Mouse (Mus musculus) neural tube, embryonic 12.5 days (tissue): ENCODE data around the gene Mogat2. TPM values are rescaled to one million over a fixed set of nuclear protein-coding genes. Genes with fewer than 3 reads are reported as not detected.

ENCODE experiments used
- ATAC-seq: fragments of 200-750 bp; cut with Nextera tagmentation; 2 replicates; pipeline ENCODE4 v1.8.0; 2017; ENCODE audit warnings: low read depth, mild to moderate bottlenecking, moderate TSS enrichment, moderate library complexity; ENCODE audit not compliant: low FRiP score
- H3K27ac ChIP-seq: fragments of 300-500 bp; sonication (generic); 2 replicates; pipeline ENCODE4 v1.5.1; 2016
- H3K27me3 ChIP-seq: fragments of 300-500 bp; sonication (generic); replicated peaks from 2 replicates; pipeline ENCODE4 v1.6.1; 2016; ENCODE audit warnings: mild to moderate bottlenecking
- H3K36me3 ChIP-seq: fragments of 300-500 bp; sonication (generic); 2 replicates; pipeline ENCODE4 v1.6.1; 2016; ENCODE audit warnings: mild to moderate bottlenecking
- H3K4me1 ChIP-seq: fragments of 300-500 bp; sonication (generic); 2 replicates; pipeline ENCODE4 v1.6.1; 2016
- H3K4me2 ChIP-seq: fragments of 300-500 bp; sonication (generic); replicated peaks from 2 replicates; pipeline ENCODE4 v1.6.1; 2016; ENCODE audit warnings: mild to moderate bottlenecking
- H3K4me3 ChIP-seq: fragments of 300-500 bp; sonication (generic); 2 replicates; pipeline ENCODE4 v1.5.1; 2016
- H3K9ac ChIP-seq: fragments of 300-500 bp; sonication (generic); 2 replicates; pipeline ENCODE4 v1.6.1; 2016; ENCODE audit warnings: mild to moderate bottlenecking
- H3K9me3 ChIP-seq: fragments of 300-500 bp; sonication (generic); 2 replicates; pipeline ENCODE4 v1.6.1; 2016; ENCODE audit warnings: mild to moderate bottlenecking
- WGBS: fragments of 180-500 bp; shearing (Covaris S2); methylation state at CpG from one replicate; pipeline ENCODE4 v1.1.7; 2016; 5-methylcytosine and 5-hydroxymethylcytosine counted together
- polyA plus RNA-seq: library from polyadenylated mRNA; unstranded; fragments of >200 nt; fragmentation: Nextera tagmentation; extraction: Ambion mirVana; gene quantifications from 2 replicates; pipeline ENCODE4 v1.2.1, GENCODE M21; 2016

The Mogat2 gene
- polyA plus RNA-seq = 6.3 and 6.6 TPM in 2 replicates

DNA sequence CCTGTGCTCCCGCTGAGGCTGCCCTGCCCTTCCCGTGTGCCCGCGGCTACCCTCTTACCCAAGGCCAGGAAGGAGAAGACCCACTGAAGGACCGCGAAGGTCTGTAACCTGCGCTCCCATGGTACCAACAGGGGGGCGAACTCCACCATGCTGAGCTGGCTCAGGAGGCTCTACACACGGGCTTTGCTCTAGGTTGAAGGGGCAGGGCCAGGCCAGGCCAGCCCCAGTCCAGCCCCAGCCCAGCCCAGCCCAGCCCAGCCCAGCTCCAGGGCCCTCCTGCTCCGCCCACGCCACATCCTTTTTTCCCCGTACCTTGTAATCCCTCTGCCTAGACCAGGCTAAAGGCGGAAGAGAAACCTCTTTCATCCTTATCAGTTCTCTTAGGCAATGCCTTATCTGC, at the start of gene Mogat2:
TSS of gene Mogat2 (minus strand) at position 203 of the 400 bp plus-strand sequence.
- ATAC-seq = no peak
- WGBS = 10% methylated on average over 13 of the region's 13 CpGs
- no peak within 1 kb of the TSS for H3K4me3 ChIP-seq
- no peak within 1 kb of the TSS for H3K9ac ChIP-seq
- peak within 1 kb of the TSS; percentile 41 for H3K4me2 ChIP-seq
- no peaks in the 10 kb centered on the region for H3K36me3 ChIP-seq
- H3K27ac ChIP-seq = no peak within 1 kb of the TSS
- peaks cover 3% of the 10 kb centered on the region; the same call in 1 of the 2 replicates for H3K27me3 ChIP-seq
- peaks cover 14% of the 10 kb centered on the region; the same call in 1 of the 2 replicates for H3K4me1 ChIP-seq
- H3K9me3 ChIP-seq = no peaks in the 10 kb centered on the region

DNA sequence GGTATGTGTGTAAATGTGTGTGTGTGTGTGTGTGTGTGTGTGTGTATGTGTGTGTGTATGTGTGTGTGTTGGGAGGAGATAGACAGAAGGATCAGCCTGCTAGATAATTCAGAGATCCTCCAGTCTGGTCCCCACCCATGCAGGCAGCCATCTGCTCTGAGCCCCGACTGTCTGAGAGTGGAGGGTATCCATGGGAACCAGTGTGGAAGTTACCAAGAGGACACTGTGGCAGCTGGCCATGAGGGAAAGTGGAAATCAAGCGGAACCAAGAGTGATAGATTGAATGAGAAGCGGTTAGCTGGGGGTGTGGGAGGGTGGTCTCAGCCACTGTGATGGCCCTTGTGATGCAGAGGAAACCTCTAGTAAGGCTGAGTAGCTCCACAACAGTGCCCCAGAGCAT, 48.9 kb upstream of the Mogat2 start:
- H3K36me3 ChIP-seq = no peaks in the 10 kb centered on the region; the same call in 1 of the 2 replicates
- 0 out of 2 replicates have a peak, but pooled peaks cover 5% of the 10 kb centered on the region for H3K9me3 ChIP-seq
- 5% methylated on average over 3 of the region's 3 CpGs for WGBS
- ATAC-seq = peak; percentile 98
- H3K27ac ChIP-seq = no peak overlapping the region
- no peak overlapping the region for H3K4me3 ChIP-seq
- peaks cover 31% of the 10 kb centered on the region for H3K4me1 ChIP-seq
- 0 out of 2 replicates have a peak overlapping the region, but pooled peaks have one; percentile 5 for H3K4me2 ChIP-seq
- H3K27me3 ChIP-seq = no peaks in the 10 kb centered on the region
- H3K9ac ChIP-seq = no peak overlapping the region

DNA sequence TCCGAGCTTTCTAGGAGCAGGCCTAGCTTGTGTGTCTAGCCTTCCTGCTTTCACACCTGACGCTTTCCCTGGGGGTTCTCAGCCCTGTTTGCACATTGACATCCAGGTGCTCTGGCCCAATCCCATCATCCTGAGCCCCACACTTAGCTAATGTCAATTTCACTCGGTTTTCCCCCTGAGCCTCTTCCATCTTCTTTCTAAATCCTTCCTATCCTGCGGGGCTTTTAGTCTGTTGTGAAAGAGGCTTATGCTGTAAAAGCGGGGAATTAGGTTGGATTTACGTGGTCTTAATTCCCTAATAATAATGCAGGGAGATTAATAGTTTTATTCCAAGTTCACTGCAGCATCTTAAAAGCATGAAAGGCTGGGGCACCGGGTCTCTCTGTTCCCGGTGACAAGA, 41.2 kb upstream of the Mogat2 start:
- 0 out of 2 replicates have a peak, but pooled peaks cover 7% of the 10 kb centered on the region for H3K36me3 ChIP-seq
- no peak overlapping the region for H3K4me3 ChIP-seq
- no peaks in the 10 kb centered on the region for H3K27me3 ChIP-seq
- 59% methylated on average over 8 of the region's 8 CpGs for WGBS
- no peak overlapping the region for H3K9ac ChIP-seq
- no peak overlapping the region for H3K27ac ChIP-seq
- H3K9me3 ChIP-seq = no peaks in the 10 kb centered on the region
- no peak overlapping the region for H3K4me2 ChIP-seq
- no peak for ATAC-seq
- H3K4me1 ChIP-seq = peaks cover 9% of the 10 kb centered on the region; the same call in 1 of the 2 replicates

DNA sequence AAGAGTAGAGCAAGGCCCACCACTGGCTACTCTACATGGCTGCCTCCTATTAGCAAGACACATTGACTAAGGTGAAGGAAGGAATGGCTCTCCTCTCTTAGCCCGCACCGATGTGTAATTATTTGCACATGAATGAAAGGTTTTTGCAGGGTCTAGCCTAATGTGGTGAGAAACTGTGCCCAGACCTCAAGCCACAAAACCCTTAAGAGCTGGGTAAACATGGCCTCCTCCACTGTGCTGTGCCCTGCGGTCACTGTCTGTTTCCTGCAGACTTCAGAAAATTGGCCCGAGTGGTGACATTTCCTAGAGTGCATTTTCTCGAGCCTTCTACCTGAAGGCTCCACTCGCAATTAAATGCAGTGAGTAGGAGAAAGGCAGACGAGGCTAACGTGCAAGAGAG, 39.9 kb upstream of the Mogat2 start:
- 87% methylated on average over 8 of the region's 8 CpGs for WGBS

DNA sequence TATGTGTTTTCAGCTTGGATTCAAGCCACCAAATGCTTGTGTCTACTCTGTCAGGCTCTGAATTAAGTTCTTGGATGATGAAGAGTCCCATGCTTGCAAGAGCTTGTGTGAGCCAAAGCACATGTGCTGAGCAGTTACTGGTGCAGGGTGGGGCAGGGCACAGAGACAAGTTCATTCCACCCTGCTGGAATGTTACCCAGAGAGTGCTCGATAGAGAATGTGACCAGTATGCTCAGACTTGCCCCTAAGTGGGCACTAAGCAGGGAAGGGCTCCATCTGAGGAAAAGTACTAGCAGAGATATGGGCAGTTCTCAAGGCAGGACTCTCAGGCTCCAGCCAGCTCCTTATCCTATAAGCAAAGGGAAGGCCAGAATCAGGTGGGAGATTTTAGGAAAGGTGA, 38.3 kb upstream of the Mogat2 start:
- H3K27ac ChIP-seq = no peak overlapping the region
- H3K4me2 ChIP-seq = no peak overlapping the region
- H3K27me3 ChIP-seq = no peaks in the 10 kb centered on the region
- ATAC-seq = no peak
- no peak overlapping the region for H3K9ac ChIP-seq
- H3K4me3 ChIP-seq = no peak overlapping the region
- WGBS = 92% methylated on average over 1 of the region's 1 CpGs
- 0 out of 2 replicates have a peak, but pooled peaks cover 7% of the 10 kb centered on the region for H3K36me3 ChIP-seq
- no peaks in the 10 kb centered on the region for H3K9me3 ChIP-seq
- peaks cover 31% of the 10 kb centered on the region for H3K4me1 ChIP-seq

More for the DNA sequence above, 39.9 kb upstream of the Mogat2 start:
- Histone ChIP-seq H3K4me1 (peaks cover 20% of the 10 kb centered on the region), H3K4me2 (no peak overlapping the region), H3K9me3 (no peaks in the 10 kb centered on the region), H3K27me3 (no peaks in the 10 kb centered on the region), H3K9ac (no peak overlapping the region), H3K4me3 (no peak overlapping the region), H3K27ac (no peak overlapping the region), H3K36me3 (0 out of 2 replicates have a peak, but pooled peaks cover 7% of the 10 kb centered on the region)
- no peak for ATAC-seq

DNA sequence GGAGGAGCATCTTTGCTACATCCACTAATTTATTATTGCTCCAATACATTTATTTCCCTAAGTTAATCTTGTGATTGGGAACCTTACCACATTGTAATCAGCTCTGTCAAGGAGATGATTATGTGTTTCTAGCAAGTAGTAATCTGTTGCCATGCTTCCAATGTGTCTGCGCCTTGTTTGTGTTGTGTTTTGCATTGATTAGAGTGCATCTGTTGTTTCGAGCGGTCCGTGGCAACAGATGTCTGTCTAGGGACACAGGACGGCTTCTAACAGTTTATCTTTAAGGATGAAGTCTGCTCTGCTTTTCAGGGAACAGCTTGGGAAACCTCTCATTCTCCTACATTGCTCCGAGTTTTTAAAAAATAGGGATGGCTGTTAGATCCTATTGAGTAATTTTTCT, 36.7 kb upstream of the Mogat2 start:
- H3K27ac ChIP-seq = no peak overlapping the region
- H3K36me3 ChIP-seq = 0 out of 2 replicates have a peak, but pooled peaks cover 7% of the 10 kb centered on the region
- 60% methylated on average over 6 of the region's 6 CpGs for WGBS
- no peaks in the 10 kb centered on the region for H3K9me3 ChIP-seq
- peaks cover 45% of the 10 kb centered on the region for H3K4me1 ChIP-seq
- 0 out of 2 replicates have a peak, but pooled peaks cover 2% of the 10 kb centered on the region for H3K27me3 ChIP-seq
- H3K4me3 ChIP-seq = no peak overlapping the region
- no peak for ATAC-seq
- H3K9ac ChIP-seq = no peak overlapping the region
- peak overlapping the region; percentile 0; the same call in 1 of the 2 replicates for H3K4me2 ChIP-seq

DNA sequence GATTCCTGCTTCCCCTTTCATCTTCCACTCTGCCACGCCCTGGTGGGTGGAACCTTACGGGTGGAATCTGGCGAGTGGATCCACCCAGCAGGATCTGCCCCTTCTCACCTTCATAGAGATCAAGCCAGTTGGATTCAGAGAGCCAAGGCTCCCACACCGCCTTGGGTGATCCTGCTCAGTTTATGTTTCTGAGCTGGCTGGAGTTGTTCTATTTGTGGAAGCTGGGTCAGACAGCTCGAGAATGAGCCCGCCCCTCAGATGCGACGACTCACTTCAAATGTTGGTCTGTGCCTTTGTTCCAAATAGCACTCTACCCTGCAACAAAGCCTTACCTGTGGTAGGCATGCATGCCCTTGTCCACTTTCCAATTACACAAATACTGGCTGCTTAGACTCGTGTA, 33.2 kb upstream of the Mogat2 start:
- Histone ChIP-seq H3K4me2 (peak overlapping the region; percentile 93), H3K4me1 (peaks cover 56% of the 10 kb centered on the region), H3K9me3 (no peaks in the 10 kb centered on the region), H3K36me3 (0 out of 2 replicates have a peak, but pooled peaks cover 4% of the 10 kb centered on the region), H3K27ac (peak overlapping the region; percentile 57), H3K4me3 (peak overlapping the region; percentile 82), H3K27me3 (peaks cover 13% of the 10 kb centered on the region; the same call in 1 of the 2 replicates), H3K9ac (peak overlapping the region; percentile 83)
- 60% methylated on average over 9 of the region's 9 CpGs for WGBS
- no peak for ATAC-seq

DNA sequence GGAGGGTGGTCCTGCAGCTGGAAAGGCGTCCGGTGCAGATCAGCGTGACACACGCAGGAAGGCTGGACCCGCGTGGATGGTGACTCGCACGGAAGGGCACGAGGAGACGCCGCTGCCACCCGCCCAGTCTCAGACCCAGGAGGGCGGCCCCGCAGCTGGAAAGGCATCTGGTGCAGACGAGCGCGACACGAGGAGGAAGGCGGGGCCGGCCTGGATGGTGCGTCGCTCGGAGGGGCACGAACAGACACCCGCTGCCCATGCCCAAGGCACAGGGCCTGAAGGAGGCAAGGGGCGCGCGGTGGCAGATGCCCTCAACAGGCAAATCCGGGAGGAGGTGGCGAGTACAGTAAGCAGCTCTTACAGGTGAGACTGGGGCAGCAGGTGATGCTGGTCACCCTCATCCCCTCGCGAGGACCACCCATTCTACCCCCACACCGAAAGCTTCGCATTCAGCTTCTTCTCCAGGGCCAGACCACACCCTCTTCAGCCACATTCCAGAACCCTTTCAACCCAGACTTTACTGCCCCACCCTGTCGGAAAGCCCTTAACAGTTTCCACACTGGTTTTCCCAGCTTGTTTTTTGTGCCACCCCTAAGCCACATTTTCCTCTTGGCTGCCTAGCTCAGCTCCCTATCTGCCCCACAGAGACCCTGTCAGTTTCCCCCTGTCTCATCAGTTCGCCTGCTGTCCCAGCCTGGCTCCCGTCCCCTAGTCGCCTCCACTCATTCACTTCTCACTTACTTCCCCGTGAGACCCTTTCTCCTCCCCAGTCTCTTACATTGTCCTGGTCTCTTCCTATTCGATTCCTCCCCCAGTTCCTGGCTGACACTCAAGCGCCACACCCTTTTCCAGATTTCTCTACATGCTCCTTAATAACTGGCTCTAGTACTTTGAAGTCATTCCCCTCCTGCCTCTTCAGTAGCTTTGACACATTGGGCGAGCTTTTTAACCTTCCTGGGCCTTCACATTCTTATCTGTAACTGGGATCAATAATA, 30.8 kb upstream of the Mogat2 start:
- Histone ChIP-seq H3K4me2 (peak overlapping the region; percentile 93), H3K4me3 (peak overlapping the region; percentile 82), H3K4me1 (peaks cover 55% of the 10 kb centered on the region), H3K27me3 (peaks cover 13% of the 10 kb centered on the region; the same call in 1 of the 2 replicates), H3K9ac (peak overlapping the region; percentile 83), H3K27ac (no peak overlapping the region), H3K36me3 (no peaks in the 10 kb centered on the region), H3K9me3 (no peaks in the 10 kb centered on the region)
- 6% methylated on average over 42 of the region's 42 CpGs for WGBS
- peak; percentile 5; the same call in 1 of the 2 replicates for ATAC-seq

DNA sequence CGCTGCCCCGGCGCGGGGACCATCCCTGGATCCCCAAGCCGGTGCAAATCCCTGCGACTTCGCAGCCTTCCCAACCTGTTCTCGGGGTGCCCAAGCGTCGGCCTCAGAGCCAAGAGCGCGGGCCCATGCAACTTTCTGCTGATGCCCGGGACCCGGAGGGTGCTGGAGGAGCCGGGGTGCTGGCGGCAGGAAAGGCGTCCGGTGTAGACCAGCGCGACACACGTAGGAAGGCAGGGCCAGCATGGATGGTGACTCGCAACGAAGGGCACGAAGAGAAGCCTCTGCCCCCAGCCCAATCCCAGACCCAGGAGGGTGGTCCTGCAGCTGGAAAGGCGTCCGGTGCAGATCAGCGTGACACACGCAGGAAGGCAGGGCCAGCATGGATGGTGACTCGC, 30.1 kb upstream of the Mogat2 start:
- Histone ChIP-seq H3K4me3 (peak overlapping the region; percentile 82), H3K4me2 (peak overlapping the region; percentile 93), H3K4me1 (peaks cover 48% of the 10 kb centered on the region), H3K9me3 (no peaks in the 10 kb centered on the region), H3K27me3 (peaks cover 13% of the 10 kb centered on the region; the same call in 1 of the 2 replicates), H3K36me3 (no peaks in the 10 kb centered on the region), H3K27ac (peak overlapping the region; percentile 94), H3K9ac (peak overlapping the region; percentile 83)
- under 1% methylated on average over 29 of the region's 29 CpGs for WGBS
- peak; percentile 34 for ATAC-seq

DNA sequence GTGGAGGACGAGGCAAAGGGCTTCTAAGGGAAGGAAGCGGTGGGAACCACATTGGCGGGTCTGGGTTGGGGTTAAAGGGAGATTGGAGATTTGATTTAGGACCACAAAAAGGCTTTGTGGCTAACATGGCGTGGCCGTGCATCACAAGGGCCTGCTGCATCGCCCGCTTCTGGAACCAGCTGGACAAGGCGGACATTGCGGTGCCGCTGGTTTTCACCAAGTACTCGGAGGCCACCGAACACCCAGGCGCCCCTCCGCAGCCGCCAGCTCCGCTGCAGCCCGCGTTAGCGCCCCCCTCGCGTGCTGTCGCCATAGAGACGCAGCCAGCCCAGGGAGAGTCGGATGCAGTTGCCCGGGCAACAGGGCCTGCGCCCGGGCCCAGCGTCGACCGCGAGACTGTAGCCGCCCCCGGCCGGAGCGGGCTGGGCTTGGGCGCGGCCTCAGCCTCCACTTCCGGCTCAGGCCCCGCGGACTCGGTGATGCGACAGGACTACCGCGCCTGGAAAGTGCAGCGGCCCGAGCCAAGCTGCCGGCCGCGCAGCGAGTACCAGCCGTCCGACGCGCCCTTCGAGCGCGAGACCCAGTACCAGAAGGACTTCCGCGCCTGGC, 29.6 kb upstream of the Mogat2 start:
- H3K4me2 ChIP-seq = peak overlapping the region; percentile 93
- no peaks in the 10 kb centered on the region for H3K36me3 ChIP-seq
- peak overlapping the region; percentile 83 for H3K9ac ChIP-seq
- H3K27me3 ChIP-seq = peaks cover 13% of the 10 kb centered on the region; the same call in 1 of the 2 replicates
- H3K9me3 ChIP-seq = no peaks in the 10 kb centered on the region
- ATAC-seq = peak; percentile 92
- 1% methylated on average over 59 of the region's 59 CpGs for WGBS
- H3K27ac ChIP-seq = peak overlapping the region; percentile 94
- H3K4me1 ChIP-seq = peaks cover 43% of the 10 kb centered on the region
- H3K4me3 ChIP-seq = peak overlapping the region; percentile 82

DNA sequence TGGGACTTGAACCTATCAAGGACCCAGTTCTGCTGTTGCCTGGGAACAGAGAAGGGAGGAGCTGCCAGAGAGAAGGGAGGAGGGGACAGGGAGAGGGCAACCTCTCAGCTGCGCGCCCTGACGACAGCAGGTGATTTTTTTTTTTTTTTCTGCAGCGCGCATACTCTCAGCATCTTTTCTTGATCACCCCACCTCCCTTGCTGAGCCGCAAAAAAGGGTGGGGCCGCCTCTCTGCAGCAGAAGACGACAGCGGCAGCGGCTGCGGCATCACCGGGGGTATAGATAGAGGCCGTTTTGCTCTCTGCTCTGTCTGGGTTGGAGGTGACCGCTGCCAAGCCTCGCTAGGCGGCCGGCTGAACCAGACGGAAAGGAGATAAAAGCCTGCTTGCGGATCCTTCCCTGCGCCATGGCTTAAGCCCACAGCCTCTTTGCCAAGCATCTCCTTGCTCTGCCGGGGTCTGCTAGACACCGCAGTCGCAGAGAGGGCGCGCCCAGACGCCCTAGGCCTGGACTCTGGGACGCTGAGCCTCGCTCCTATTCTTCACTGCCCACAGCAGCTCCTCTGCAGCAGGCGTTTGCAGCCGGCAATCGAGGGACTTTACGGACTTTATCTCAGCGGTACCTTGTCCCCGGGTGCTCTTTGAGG, 29.0 kb upstream of the Mogat2 start, which contains the start of gene Map6:
TSS of gene Map6 (plus strand) at position 197 of the 646 bp plus-strand sequence.
- H3K27me3 ChIP-seq = peaks cover 13% of the 10 kb centered on the region; the same call in 1 of the 2 replicates
- H3K4me2 ChIP-seq = peak within 1 kb of the TSS; percentile 93
- 1% methylated on average over 34 of the region's 34 CpGs for WGBS
- H3K4me3 ChIP-seq = peak within 1 kb of the TSS; percentile 82
- H3K36me3 ChIP-seq = no peaks in the 10 kb centered on the region
- H3K4me1 ChIP-seq = peaks cover 38% of the 10 kb centered on the region
- no peaks in the 10 kb centered on the region for H3K9me3 ChIP-seq
- peak; percentile 74 for ATAC-seq
- H3K9ac ChIP-seq = peak within 1 kb of the TSS; percentile 83
- H3K27ac ChIP-seq = peak within 1 kb of the TSS; percentile 94
